Mouse (Mus musculus): ENCODE results near the gene Elac2. TPM values are rescaled to one million over a fixed set of nuclear protein-coding genes. Genes with fewer than 3 reads are reported as not detected.

The Elac2 gene
- 7.7 TPM for polyA plus RNA-seq (2014; fragmentation: Illumina TruSeq; extraction: RNeasy Lipid Tissue Mini Kit (QIAGEN cat#74804))

DNA sequence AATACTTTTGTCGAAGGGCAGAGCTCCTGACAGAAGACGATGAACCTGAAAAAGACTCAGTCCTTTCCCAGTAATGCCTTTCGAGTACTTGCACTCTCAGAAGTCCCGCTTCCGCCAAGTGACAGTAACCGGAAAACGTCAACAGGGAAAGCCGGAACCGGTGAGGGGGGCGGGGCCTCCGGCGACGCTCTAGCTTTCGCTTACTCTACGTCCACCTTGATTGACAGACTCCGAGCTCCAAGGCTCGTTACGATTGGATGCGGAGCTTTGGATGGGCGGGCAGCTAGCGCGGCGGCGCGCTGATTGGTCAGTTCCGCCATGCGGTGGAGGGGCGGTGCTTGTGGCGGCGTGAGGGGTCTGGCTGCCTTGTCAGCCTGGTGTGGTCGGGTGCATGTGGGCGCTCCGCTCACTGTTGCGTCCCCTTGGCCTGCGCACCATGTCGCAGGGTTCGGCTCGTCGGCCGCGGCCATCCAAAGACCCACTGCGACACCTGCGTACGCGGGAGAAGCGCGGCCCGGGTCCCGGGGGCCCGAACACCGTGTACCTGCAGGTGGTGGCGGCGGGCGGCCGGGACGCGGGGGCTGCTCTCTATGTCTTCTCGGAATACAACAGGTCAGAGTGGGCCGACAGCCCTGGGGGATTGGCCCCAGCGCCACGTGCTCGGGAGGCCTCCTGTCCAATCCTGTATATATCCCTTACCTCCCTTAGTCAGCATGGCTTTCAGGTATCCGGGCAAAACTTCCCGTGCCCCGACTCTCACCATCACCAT, at the start of gene Elac2:
Elac2 (plus strand) TSS at position 319 of the 769 bp plus-strand sequence.

Other genes starting within 250 kb of the Elac2 start
- gene 1700086D15Rik, start 180.9 kb downstream of the Elac2 start, polyA plus RNA-seq (2014; fragmentation: Illumina TruSeq; extraction: RNeasy Lipid Tissue Mini Kit (QIAGEN cat#74804)), result not detected
- gene Arhgap44, start 183.9 kb downstream of the Elac2 start, polyA plus RNA-seq (2014; fragmentation: Illumina TruSeq; extraction: RNeasy Lipid Tissue Mini Kit (QIAGEN cat#74804)), result 2.1 TPM